Mouse (Mus musculus) left cerebral cortex, adult 2 months (tissue): ENCODE measurements around the gene B4galnt2. TPM values are rescaled to one million over a fixed set of nuclear protein-coding genes. Genes with fewer than 3 reads are reported as not detected.
"Not testable (repeated sequence)": the region's sequence is repeated elsewhere in the genome, so short reads cannot be mapped to it uniquely, and the experiment has no call there.

Experiments used
- DNase-seq, 2 experiments: peaks; one replicate each; pipeline ENCODE4 v3.0.0; 2021 to 2022; ENCODE audit warnings: low spot score in 2 of 2, mixed read lengths in 1 of 2; ENCODE audit errors: extremely low spot score in 1 of 2
- H3K27ac ChIP-seq: fragments of 200-600 bp; 2 replicates; pipeline ENCODE4 v1.8.1; 2022
- H3K4me3 ChIP-seq: fragments of 200-600 bp; 2 replicates; pipeline ENCODE4 v1.8.1; 2022
- CTCF ChIP-seq: fragments of 200-600 bp; IDR thresholded peaks from 2 replicates; pipeline ENCODE4 v1.8.1; 2022; ENCODE audit warnings: antibody characterized with exemption, mild to moderate bottlenecking, moderate library complexity
- intact Hi-C: fragments of 180-260 bp; cut with DNase I; formaldehyde crosslinking; loops from one replicate; pipeline ENCODE4 v1.15.1; 2025
- long read RNA-seq, 2 experiments: library from polyadenylated mRNA; stranded (forward); transcript quantifications; one replicate each; pipeline ENCODE4 v2.0.0; 2021; ENCODE audit warnings: borderline mapping rate in 2 of 2
- total RNA-seq, 2 experiments: library from RNA; stranded (reverse); gene quantifications; 2 replicates each; pipeline ENCODE4 v1.2.3; 2021

Gene B4galnt2
- total RNA-seq, result not detected
- long read RNA-seq, experiment 1, partial matches to known transcripts, result 0 of 2 reads
- long read RNA-seq, experiment 1, other reads (novel, unspliced or antisense), result 2 of 2 reads
- long read RNA-seq, experiment 2, partial matches to known transcripts, result 0 of 2 reads
- long read RNA-seq, experiment 2, other reads (novel, unspliced or antisense), result 2 of 2 reads

- no peak within 1 kb of the TSS for H3K4me3 ChIP-seq
- no peak for TF ChIP-seq CTCF
- DNase-seq, result peak; percentile 11 to 19
- intact Hi-C loops, result no loop called here
- H3K27ac ChIP-seq, result no peak within 1 kb of the TSS
Measured at GRCm38 (mm10) chr11:95914571-95914991, at the start of gene B4galnt2. Gene B4galnt2, minus strand, starts transcription at chr11:95914891.

DNA sequence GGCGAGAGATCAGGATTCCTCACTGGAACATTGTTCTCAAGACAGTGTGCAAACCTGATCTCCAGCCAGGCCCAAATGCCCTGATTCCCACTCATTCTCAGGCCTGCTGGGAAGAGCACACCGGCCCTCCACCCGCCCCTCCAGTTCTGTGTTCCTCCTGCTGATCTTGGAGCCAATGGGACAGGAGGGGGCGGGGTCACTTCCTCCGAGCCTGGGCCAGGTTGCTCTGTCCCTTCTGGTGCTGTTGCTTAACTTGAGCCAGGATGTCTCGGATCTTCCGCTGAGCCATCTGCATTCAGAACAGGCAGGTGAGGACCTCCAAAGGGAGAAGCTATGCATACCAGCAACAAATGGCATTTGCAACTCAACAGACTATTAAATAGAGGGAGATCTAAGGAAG is 48.6 kb upstream of the B4galnt2 start:
- intact Hi-C loops, result no loop called here
- no peak overlapping the region for H3K27ac ChIP-seq
- H3K4me3 ChIP-seq, result no peak overlapping the region

DNA sequence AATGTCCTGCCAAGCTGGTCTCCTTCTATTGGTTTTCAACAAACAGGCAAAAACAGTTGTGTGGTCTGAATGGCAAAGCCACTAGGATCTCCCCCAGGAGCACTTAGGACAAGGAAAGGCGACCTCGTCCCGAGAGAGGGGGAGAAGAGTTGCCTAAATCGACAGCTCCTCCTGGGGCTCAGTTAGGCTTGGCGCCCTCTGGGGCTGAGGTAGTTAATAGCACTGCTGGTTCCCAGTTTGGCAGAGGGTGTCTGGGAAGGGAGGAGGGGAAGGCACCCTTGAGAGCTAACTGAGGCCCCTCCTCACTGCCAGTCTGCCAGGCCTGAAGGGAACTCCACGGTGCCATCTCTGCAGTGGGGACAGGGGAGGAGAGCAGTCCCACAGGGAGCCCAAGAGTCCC is 44.5 kb upstream of the B4galnt2 start:
- intact Hi-C loops, result no loop called here
- no peak overlapping the region for H3K27ac ChIP-seq
- no peak overlapping the region for H3K4me3 ChIP-seq
- DNase-seq, result no peak
- peak; percentile 13 for TF ChIP-seq CTCF

More for the DNA sequence above, 48.6 kb upstream of the B4galnt2 start:
- no peak for TF ChIP-seq CTCF
- no peak for DNase-seq

DNA sequence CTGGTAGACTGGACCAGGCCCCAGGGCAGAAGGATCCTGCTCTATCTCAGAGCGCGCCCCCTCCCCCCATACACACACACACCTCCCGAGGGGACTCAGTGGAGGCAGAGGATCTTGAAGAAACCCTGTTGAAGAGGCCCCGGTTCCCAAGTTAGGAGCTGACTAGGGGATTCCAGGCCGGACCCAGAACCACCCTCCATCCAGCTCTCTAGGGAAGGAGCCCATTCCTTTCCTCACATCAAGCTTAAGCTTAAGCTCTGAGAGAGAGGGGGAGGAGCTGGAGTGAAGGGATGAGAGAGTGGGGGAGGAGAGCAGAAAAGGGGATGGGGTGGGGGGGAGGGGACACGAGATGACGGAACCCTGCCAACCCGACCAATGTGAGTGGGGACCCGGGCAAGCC is 43.6 kb upstream of the B4galnt2 start:
- intact Hi-C loops, result no loop called here

GRCm38 (mm10) chr11:95957407-95957806 is 42.7 kb upstream of the B4galnt2 start:
- no peak for DNase-seq
- TF ChIP-seq CTCF, result peak; percentile 12
- Histone ChIP-seq H3K27ac (no peak overlapping the region), H3K4me3 (0 out of 2 replicates have a peak overlapping the region, but pooled peaks have one; percentile 11)
- intact Hi-C loops, result no loop called here

More for the DNA sequence above, 43.6 kb upstream of the B4galnt2 start:
- TF ChIP-seq CTCF, result no peak
- no peak overlapping the region for H3K4me3 ChIP-seq
- no peak for DNase-seq
- no peak overlapping the region for H3K27ac ChIP-seq

GRCm38 (mm10) chr11:95953313-95953712 is 38.6 kb upstream of the B4galnt2 start:
- TF ChIP-seq CTCF, result no peak
- intact Hi-C loops, result no loop called here
- no peak for DNase-seq
- no peak overlapping the region for H3K27ac ChIP-seq
- no peak overlapping the region for H3K4me3 ChIP-seq

GRCm38 (mm10) chr11:95945838-95946472 is 31.3 kb upstream of the B4galnt2 start:
- Histone ChIP-seq H3K27ac (no peak overlapping the region), H3K4me3 (no peak overlapping the region)
- no peak for DNase-seq
- TF ChIP-seq CTCF, result no peak
- intact Hi-C loops, result no loop called here

GRCm38 (mm10) chr11:95939828-95940507 is 25.3 kb upstream of the B4galnt2 start:
- intact Hi-C loops, result no loop called here
- H3K4me3 ChIP-seq, result no peak overlapping the region
- no peak overlapping the region for H3K27ac ChIP-seq
- no peak; the same call in 1 of the 2 replicates for TF ChIP-seq CTCF
- DNase-seq, result no peak

DNA sequence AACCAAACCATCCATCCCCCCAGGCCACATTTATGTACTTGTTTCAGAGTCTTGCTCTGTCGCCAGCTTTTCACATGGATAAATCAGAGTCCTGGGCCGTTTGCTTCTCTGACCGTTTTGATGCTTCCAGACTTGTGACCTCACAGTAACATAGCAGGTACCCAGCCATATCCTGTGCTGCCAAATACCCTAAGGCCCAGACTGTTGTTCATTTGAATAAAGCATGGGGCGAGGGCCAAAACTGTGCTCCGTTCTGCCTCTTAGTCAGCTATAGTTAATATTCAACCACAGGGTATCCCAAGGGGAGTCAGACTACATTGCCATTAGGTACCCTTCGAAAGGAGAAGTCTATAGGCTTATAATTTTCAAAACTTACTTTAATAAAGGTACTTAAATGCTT is 21.7 kb upstream of the B4galnt2 start:
- intact Hi-C loops, result no loop called here
- no peak overlapping the region for H3K27ac ChIP-seq
- no peak for TF ChIP-seq CTCF
- no peak for DNase-seq
- H3K4me3 ChIP-seq, result no peak overlapping the region

GRCm38 (mm10) chr11:95932168-95932567 is 17.5 kb upstream of the B4galnt2 start:
- H3K4me3 ChIP-seq, DNase-seq, intact Hi-C loops, H3K27ac ChIP-seq: not testable (repeated sequence)

DNA sequence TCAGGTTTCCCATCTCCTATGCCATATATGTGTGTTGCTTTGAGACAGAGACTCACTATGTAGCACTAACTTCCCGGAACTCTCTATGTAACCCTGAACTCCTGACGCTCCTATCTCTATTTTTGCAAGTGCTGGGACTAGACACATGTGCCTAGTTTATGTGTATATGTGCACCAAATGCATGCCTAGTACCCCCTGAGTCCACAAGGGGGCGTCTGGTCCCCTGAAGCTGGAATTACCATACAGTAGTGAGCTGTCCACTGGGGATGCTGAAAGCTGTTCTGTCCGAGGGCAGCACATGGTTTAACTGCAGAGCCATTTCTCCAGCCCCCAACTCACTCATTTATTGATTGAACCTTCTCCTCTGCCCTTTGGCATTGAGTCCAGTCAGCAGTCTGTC is 11.7 kb upstream of the B4galnt2 start:
- intact Hi-C loops, result no loop called here
- H3K27ac ChIP-seq, result no peak overlapping the region
- no peak overlapping the region for H3K4me3 ChIP-seq
- no peak; the same call in 1 of the 2 replicates for TF ChIP-seq CTCF
- no peak for DNase-seq

DNA sequence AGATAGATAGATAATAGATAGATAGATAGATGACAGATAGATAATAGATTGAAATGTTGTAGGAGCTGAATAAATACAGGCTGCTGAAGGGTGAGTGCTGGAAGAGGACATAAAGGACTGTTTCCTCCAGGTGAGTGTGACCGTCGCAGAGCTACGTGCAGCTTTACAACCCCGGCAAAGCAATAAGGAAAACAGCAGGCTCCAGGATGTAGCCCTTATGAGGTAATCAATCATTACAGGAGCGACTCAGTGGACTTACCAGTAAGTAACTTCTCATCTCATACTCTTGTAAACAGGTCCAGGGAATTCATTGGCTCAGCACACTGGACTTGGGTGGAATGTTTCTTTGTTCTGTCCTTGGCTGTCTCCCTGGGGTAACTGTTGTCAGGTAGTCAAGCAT is 11.3 kb upstream of the B4galnt2 start:
- TF ChIP-seq CTCF, result no peak
- no peak overlapping the region for H3K27ac ChIP-seq
- intact Hi-C loops, result no loop called here
- no peak for DNase-seq
- H3K4me3 ChIP-seq, result no peak overlapping the region

DNA sequence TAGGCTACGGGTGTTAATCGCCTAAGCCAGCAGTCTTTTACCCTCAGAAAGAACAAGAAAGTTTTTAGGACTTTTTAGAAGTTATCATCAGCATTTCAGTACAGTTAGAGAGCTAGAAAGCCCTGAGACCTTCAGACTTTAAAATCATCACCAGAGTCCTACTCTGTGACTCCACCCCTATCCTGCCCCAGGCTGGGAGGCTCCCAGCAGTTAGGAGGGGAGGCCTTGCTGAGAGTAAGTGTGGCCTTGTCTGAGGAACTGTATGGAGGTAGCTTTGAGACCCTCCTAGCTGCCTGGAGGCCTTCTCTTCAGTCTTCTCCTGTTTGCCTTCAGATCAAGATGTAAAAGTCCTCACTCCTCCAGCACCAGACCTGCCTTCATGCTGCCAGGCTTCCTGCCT is 9.5 kb upstream of the B4galnt2 start:
- no peak for TF ChIP-seq CTCF
- DNase-seq, result no peak
- no peak overlapping the region for H3K4me3 ChIP-seq
- H3K27ac ChIP-seq, result no peak overlapping the region
- intact Hi-C loops, result no loop called here

GRCm38 (mm10) chr11:95923477-95923876 is 8.8 kb upstream of the B4galnt2 start:
- H3K27ac ChIP-seq, H3K4me3 ChIP-seq, DNase-seq, intact Hi-C loops: not testable (repeated sequence)
